Mouse (Mus musculus) forebrain, embryonic 11.5 days (tissue): ENCODE results near the gene Cd180. TPM values are rescaled to one million over a fixed set of nuclear protein-coding genes. Genes with fewer than 3 reads are reported as not detected.

ENCODE experiments used
- ATAC-seq: fragments of 200-750 bp; cut with Nextera tagmentation; replicated peaks from 2 replicates; pipeline ENCODE4 v1.8.0; 2017; ENCODE audit warnings: moderate TSS enrichment; ENCODE audit not compliant: low FRiP score
- DNase-seq: peaks from one replicate; pipeline ENCODE4 v3.0.0-alpha.2; 2017; ENCODE audit warnings: low spot score
- H3K27ac ChIP-seq: fragments of 300-500 bp; sonication (generic); 2 replicates; pipeline ENCODE4 v1.5.1; 2014; ENCODE audit warnings: low read depth, low read length
- H3K27me3 ChIP-seq: fragments of 300-500 bp; sonication (generic); 2 replicates; pipeline ENCODE4 v1.6.1; 2014; ENCODE audit warnings: mild to moderate bottlenecking, low read length, mixed read lengths; ENCODE audit not compliant: control insufficient read depth, insufficient read depth
- H3K36me3 ChIP-seq: fragments of 300-500 bp; sonication (generic); 2 replicates; pipeline ENCODE4 v1.6.1; 2014; ENCODE audit warnings: mild to moderate bottlenecking, low read length, moderate library complexity, mixed read lengths; ENCODE audit not compliant: control insufficient read depth, insufficient read depth
- H3K4me1 ChIP-seq: fragments of 300-500 bp; sonication (generic); replicated peaks from 2 replicates; pipeline ENCODE4 v1.6.1; 2014; ENCODE audit warnings: low read length, mixed read lengths; ENCODE audit not compliant: control insufficient read depth, insufficient read depth
- H3K4me2 ChIP-seq: fragments of 300-500 bp; sonication (generic); 2 replicates; pipeline ENCODE4 v1.6.1; 2014; ENCODE audit warnings: low read depth, mild to moderate bottlenecking, low read length, moderate library complexity, mixed read lengths; ENCODE audit not compliant: severe bottlenecking
- H3K4me3 ChIP-seq: fragments of 300-500 bp; sonication (generic); 2 replicates; pipeline ENCODE4 v1.5.1; 2014; ENCODE audit warnings: low read depth, low read length
- H3K9ac ChIP-seq: fragments of 300-500 bp; sonication (generic); 2 replicates; pipeline ENCODE4 v1.6.1; 2014; ENCODE audit warnings: low read length
- H3K9me3 ChIP-seq: fragments of 300-500 bp; sonication (generic); 2 replicates; pipeline ENCODE4 v1.6.1; 2016; ENCODE audit warnings: low read length, mixed read lengths; ENCODE audit not compliant: control insufficient read depth
- WGBS: fragments of 180-500 bp; shearing (Covaris S2); extraction: QIAGEN DNeasy Blood & Tissue Kit; methylation state at CpG from one replicate; pipeline ENCODE4 v1.1.7; 2014; 5-methylcytosine and 5-hydroxymethylcytosine counted together
- polyA plus RNA-seq: library from polyadenylated mRNA; unstranded; fragments of >200 nt; fragmentation: Nextera tagmentation; extraction: Ambion mirVana; gene quantifications from 2 replicates; pipeline ENCODE4 v1.2.1, GENCODE M21; 2014

The Cd180 gene
- polyA plus RNA-seq, 1 experiment from 2014 or later: 0.41 TPM

- Histone ChIP-seq H3K36me3 (no peaks in the 10 kb centered on the region; the same call in 1 of the 2 replicates), H3K4me2 (no peak overlapping the region), H3K4me1 (no peaks in the 10 kb centered on the region), H3K9me3 (no peaks in the 10 kb centered on the region), H3K27me3 (no peaks in the 10 kb centered on the region), H3K27ac (no peak overlapping the region), H3K9ac (no peak overlapping the region), H3K4me3 (no peak overlapping the region)
- DNase-seq (no peak), ATAC-seq (no peak)
- 92% methylated on average over 13 of the region's 13 CpGs for WGBS
Measured at GRCm38 (mm10) chr13:102739720-102740535, 46.6 kb downstream of the Cd180 start.

- no peak overlapping the region for H3K4me2 ChIP-seq
- H3K9ac ChIP-seq: no peak overlapping the region
- WGBS: 68% methylated on average over 9 of the region's 9 CpGs
- H3K9me3 ChIP-seq: no peaks in the 10 kb centered on the region
- H3K4me1 ChIP-seq: no peaks in the 10 kb centered on the region
- ATAC-seq (peak; percentile 49), DNase-seq (peak; percentile 63)
- no peak overlapping the region for H3K27ac ChIP-seq
- H3K4me3 ChIP-seq: no peak overlapping the region
- no peaks in the 10 kb centered on the region for H3K27me3 ChIP-seq
- no peaks in the 10 kb centered on the region; the same call in 1 of the 2 replicates for H3K36me3 ChIP-seq
Measured at GRCm38 (mm10) chr13:102744481-102745269, 51.3 kb downstream of the Cd180 start.

DNA sequence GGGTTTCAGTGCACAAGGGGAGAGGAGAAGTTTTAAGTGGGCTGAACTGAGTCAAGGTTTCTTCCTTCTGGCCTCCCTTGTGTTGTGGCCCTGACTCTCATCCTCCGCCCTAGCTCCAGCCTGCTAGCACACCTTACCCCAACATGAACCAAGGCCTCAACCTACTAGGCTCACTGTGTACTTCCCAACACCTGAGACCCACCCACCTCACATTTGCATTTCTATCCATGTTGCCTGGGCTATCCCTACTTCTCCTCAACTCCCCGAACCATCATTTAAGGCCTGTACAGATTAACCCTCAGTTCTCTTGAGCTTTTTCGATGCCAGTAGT is 51.9 kb downstream of the Cd180 start:
- Histone ChIP-seq H3K27me3 (no peaks in the 10 kb centered on the region), H3K9me3 (no peaks in the 10 kb centered on the region), H3K4me2 (no peak overlapping the region), H3K9ac (no peak overlapping the region), H3K27ac (no peak overlapping the region), H3K4me1 (no peaks in the 10 kb centered on the region), H3K36me3 (no peaks in the 10 kb centered on the region; the same call in 1 of the 2 replicates), H3K4me3 (no peak overlapping the region)
- peak; percentile 54; the same call in 1 of the 2 replicates for ATAC-seq
- WGBS: 90% methylated on average over 3 of the region's 3 CpGs
- DNase-seq: no peak

DNA sequence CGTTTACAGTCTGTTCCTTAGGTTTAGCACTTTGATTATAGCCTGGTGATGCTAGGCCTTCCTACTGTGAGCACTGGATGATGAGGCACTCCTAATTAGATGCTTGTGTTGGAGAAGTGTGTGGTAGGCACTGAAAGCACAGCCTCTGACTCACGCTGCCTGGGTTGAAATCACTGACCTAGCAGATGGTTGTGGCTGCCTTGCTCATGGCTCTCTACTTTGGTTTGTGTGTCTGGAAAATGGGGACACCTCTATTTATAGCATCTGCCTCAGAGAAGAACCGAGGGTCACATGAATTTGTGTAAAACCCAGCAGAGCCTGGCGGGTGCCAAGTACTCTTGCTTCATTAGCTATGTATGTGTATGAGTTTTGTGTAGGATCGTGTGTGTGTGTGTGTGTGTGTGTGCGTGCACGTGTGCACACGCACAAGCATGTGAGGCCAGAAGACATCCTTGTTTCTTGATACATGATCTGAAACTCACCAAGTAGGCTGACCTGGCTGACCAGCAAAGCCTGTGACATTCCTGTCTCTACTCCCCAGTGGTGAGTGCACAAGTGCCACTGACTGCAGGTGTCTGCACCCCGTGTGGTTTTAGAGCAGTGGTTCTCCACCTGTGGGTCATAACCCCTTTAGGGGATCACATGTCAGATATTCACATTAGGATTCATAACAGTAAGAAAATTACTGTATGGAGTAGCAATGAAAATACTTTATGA is 52.4 kb downstream of the Cd180 start:
- 86% methylated on average over 9 of the region's 9 CpGs for WGBS

GRCm38 (mm10) chr13:102746803-102747561 is 53.6 kb downstream of the Cd180 start:
- Histone ChIP-seq H3K9me3 (no peaks in the 10 kb centered on the region), H3K4me3 (no peak overlapping the region), H3K9ac (no peak overlapping the region), H3K27me3 (no peaks in the 10 kb centered on the region), H3K4me1 (no peaks in the 10 kb centered on the region), H3K4me2 (no peak overlapping the region), H3K36me3 (no peaks in the 10 kb centered on the region; the same call in 1 of the 2 replicates), H3K27ac (no peak overlapping the region)
- ATAC-seq: no peak
- DNase-seq: no peak
- 92% methylated on average over 17 of the region's 17 CpGs for WGBS

More for the DNA sequence above, 52.4 kb downstream of the Cd180 start:
- Histone ChIP-seq H3K4me3 (no peak overlapping the region), H3K9me3 (no peaks in the 10 kb centered on the region), H3K4me2 (no peak overlapping the region), H3K27ac (no peak overlapping the region), H3K36me3 (no peaks in the 10 kb centered on the region; the same call in 1 of the 2 replicates), H3K9ac (no peak overlapping the region), H3K4me1 (no peaks in the 10 kb centered on the region), H3K27me3 (no peaks in the 10 kb centered on the region)
- DNase-seq (no peak), ATAC-seq (no peak)

- H3K9ac ChIP-seq: no peak overlapping the region
- no peaks in the 10 kb centered on the region for H3K9me3 ChIP-seq
- H3K4me1 ChIP-seq: no peaks in the 10 kb centered on the region
- 81% methylated on average over 6 of the region's 6 CpGs for WGBS
- ATAC-seq: no peak
- no peaks in the 10 kb centered on the region; the same call in 1 of the 2 replicates for H3K36me3 ChIP-seq
- DNase-seq: no peak
- no peak overlapping the region for H3K4me3 ChIP-seq
- no peaks in the 10 kb centered on the region for H3K27me3 ChIP-seq
- no peak overlapping the region for H3K4me2 ChIP-seq
- H3K27ac ChIP-seq: no peak overlapping the region
Measured at GRCm38 (mm10) chr13:102749194-102749593, 55.8 kb downstream of the Cd180 start.

DNA sequence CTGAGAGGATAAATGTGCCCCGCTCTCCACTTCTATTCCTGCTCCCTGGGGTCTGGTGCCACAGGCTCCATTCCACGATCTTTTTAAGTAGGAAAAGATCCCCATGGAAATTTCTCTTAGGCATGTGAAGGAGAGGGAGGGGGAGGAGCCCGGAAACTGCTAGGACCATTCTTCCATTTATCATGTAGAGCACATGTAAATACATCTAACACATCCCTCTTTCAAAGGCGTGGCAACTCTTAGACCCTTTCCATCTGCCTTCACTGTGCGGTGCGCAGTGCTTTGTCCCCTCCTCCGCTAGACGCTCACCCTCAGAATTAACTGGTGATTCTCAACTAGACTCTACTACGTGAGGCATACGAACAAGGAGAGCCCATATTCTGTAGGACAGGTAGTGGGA is 56.5 kb downstream of the Cd180 start:
- no peak overlapping the region for H3K27ac ChIP-seq
- no peak overlapping the region for H3K4me3 ChIP-seq
- no peak overlapping the region for H3K4me2 ChIP-seq
- 94% methylated on average over 10 of the region's 10 CpGs for WGBS
- ATAC-seq (no peak), DNase-seq (no peak)
- H3K9ac ChIP-seq: no peak overlapping the region
- H3K4me1 ChIP-seq: no peaks in the 10 kb centered on the region
- H3K36me3 ChIP-seq: no peaks in the 10 kb centered on the region; the same call in 1 of the 2 replicates
- H3K9me3 ChIP-seq: no peaks in the 10 kb centered on the region
- H3K27me3 ChIP-seq: no peaks in the 10 kb centered on the region
